Mouse (Mus musculus): ENCODE data around the gene Sdf4. TPM values are rescaled to one million over a fixed set of nuclear protein-coding genes. Genes with fewer than 3 reads are reported as not detected.

The Sdf4 gene
- polyA plus RNA-seq, 1 experiment from 2014 or later: 113 TPM

DNA sequence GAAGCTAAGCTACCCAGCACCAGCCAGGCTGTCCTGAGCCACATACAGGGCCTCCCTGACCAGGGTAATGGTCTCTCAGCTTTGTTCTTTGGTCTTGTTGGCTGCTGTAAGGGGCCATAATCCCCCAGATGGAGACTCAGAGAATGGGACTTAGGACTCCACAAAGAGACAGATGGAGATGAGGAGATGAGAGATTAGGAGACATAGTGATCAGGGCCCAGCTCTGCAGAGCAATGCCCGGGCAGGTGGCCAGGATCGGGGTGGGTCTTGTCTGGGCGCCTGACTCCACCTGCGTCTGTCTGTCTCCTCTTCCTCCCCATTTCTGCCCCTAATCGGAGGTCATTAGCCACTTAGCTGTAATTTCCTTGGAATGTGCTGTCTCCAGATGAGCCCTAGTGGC is 22.4 kb upstream of the Sdf4 start:
- ATAC-seq (replicated peaks): no peak
- H3K9me3 ChIP-seq: no peaks in the 10 kb centered on the region
- 81% methylated on average over 5 of the region's 5 CpGs for WGBS
- H3K4me2 ChIP-seq: no peak overlapping the region
- no peak overlapping the region for H3K9ac ChIP-seq
- no peaks in the 10 kb centered on the region for H3K4me1 ChIP-seq
- H3K27me3 ChIP-seq (replicated peaks): no peaks in the 10 kb centered on the region
- no peak overlapping the region for H3K27ac ChIP-seq
- H3K4me3 ChIP-seq: no peak overlapping the region
- H3K36me3 ChIP-seq (replicated peaks): peaks cover 9% of the 10 kb centered on the region; the same call in 1 of the 2 replicates

DNA sequence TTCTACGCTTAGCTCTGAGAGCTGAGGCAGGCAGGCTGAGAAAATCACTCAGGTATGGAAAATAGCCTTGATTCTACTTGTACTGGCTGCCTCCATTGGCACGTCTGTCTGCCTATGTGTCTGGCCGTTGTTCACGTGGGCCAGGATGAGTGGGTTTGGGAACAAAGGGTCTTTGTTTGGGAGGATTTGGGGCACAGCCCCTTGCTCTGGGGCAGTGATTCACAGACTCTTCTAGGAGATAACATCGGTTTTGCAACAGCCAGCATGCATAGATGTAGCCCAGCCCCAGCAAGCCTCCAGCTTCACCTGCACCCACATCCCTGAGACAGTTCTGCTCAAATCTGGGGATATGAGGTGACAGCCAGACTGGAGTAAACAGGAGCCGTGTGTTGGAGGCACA is 20.0 kb upstream of the Sdf4 start:
- H3K27me3 ChIP-seq (replicated peaks): no peaks in the 10 kb centered on the region
- no peak for ATAC-seq (replicated peaks)
- no peak overlapping the region for H3K27ac ChIP-seq
- H3K9me3 ChIP-seq: no peaks in the 10 kb centered on the region
- no peaks in the 10 kb centered on the region for H3K4me1 ChIP-seq
- no peak overlapping the region for H3K9ac ChIP-seq
- H3K4me2 ChIP-seq: no peak overlapping the region
- H3K36me3 ChIP-seq (replicated peaks): no peaks in the 10 kb centered on the region
- 36% methylated on average over 6 of the region's 6 CpGs for WGBS
- H3K4me3 ChIP-seq: no peak overlapping the region

- Histone ChIP-seq H3K4me2 (no peak overlapping the region), H3K9ac (no peak overlapping the region), H3K4me1 (no peaks in the 10 kb centered on the region), H3K9me3 (no peaks in the 10 kb centered on the region), H3K27ac (no peak overlapping the region), H3K36me3 (replicated peaks) (no peaks in the 10 kb centered on the region), H3K27me3 (replicated peaks) (no peaks in the 10 kb centered on the region), H3K4me3 (no peak overlapping the region)
- 87% methylated on average over 2 of the region's 2 CpGs for WGBS
- no peak for ATAC-seq (replicated peaks)
Measured at GRCm38 (mm10) chr4:155973239-155973638, 19.4 kb upstream of the Sdf4 start.

DNA sequence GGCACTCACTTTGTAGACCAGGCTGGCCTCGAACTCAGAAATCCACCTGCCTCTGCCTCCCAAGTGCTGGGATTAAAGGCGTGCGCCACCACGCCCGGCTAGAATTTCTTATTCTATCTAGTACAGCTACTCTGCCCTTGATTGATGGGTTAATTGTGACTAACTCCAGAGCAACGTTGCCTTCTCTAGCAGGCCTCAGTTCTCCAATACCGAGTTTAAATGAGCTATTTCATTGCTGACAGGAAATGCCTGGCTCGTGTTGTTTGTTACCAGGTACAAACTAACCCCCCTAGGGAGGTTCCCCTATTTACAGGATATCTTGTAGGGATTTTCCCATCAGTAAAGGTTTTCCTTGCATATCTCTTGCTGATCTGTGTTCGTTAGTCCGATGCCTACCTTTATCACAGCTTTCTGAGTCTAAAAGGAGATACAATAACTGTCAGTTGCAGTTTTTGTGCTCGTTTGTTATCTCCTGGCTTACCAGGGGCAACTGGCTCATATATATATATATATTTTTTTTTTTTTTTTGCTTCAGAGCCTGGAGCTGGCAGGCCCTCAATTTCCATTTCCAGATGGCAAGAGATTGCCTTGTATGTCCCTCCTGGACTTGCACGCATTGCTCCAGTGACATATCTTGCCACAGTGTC is 11.1 kb upstream of the Sdf4 start:
- no peak for ATAC-seq (replicated peaks)
- H3K36me3 ChIP-seq (replicated peaks): no peaks in the 10 kb centered on the region
- WGBS: 84% methylated on average over 12 of the region's 12 CpGs
- no peaks in the 10 kb centered on the region for H3K27me3 ChIP-seq (replicated peaks)
- H3K4me3 ChIP-seq: no peak overlapping the region
- H3K27ac ChIP-seq: no peak overlapping the region
- no peak overlapping the region for H3K4me2 ChIP-seq
- 0 out of 2 replicates have a peak, but pooled peaks cover 4% of the 10 kb centered on the region for H3K4me1 ChIP-seq
- H3K9me3 ChIP-seq: no peaks in the 10 kb centered on the region
- H3K9ac ChIP-seq: no peak overlapping the region

DNA sequence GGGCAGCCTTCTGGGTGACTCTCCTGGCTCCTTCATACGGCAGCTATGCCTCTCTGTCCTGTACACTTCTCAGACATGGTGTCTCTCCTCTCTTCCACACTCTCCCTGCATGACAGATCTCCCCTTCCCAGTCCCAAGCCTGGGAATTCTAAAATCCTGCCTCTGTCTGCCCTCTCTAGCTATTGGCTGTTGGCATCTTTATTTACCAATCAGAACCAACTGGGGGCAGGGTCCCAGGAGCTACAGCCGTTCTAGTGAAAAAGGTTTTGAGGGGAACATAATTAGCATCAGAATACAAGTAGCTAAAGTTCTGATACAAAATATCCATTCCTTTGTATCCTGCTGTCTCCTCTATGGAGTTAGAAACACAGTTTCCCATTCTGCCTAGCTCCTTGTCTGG is 8.9 kb upstream of the Sdf4 start:
- H3K4me2 ChIP-seq: no peak overlapping the region
- WGBS: 10% methylated on average over 2 of the region's 2 CpGs
- H3K36me3 ChIP-seq (replicated peaks): no peaks in the 10 kb centered on the region
- 0 out of 2 replicates have a peak, but pooled peaks cover 4% of the 10 kb centered on the region for H3K4me1 ChIP-seq
- ATAC-seq (replicated peaks): no peak
- no peak overlapping the region for H3K4me3 ChIP-seq
- no peak overlapping the region for H3K27ac ChIP-seq
- H3K9ac ChIP-seq: no peak overlapping the region
- H3K27me3 ChIP-seq (replicated peaks): no peaks in the 10 kb centered on the region
- H3K9me3 ChIP-seq: no peaks in the 10 kb centered on the region

GRCm38 (mm10) chr4:155991211-155991907 is 1.3 kb upstream of the Sdf4 start:
- WGBS: 89% methylated on average over 22 of the region's 22 CpGs
- Histone ChIP-seq H3K9ac (peak overlapping the region; percentile 79), H3K9me3 (no peaks in the 10 kb centered on the region), H3K27ac (peak overlapping the region; percentile 97), H3K4me1 (peaks cover 31% of the 10 kb centered on the region), H3K4me3 (peak overlapping the region; percentile 80), H3K4me2 (peak overlapping the region; percentile 97), H3K36me3 (replicated peaks) (no peaks in the 10 kb centered on the region), H3K27me3 (replicated peaks) (no peaks in the 10 kb centered on the region)
- ATAC-seq (replicated peaks): peak; percentile 6; the same call in 1 of the 2 replicates

GRCm38 (mm10) chr4:155991908-155992230 is 803 bp upstream of the Sdf4 start:
- Histone ChIP-seq H3K9ac (peak overlapping the region; percentile 79), H3K9me3 (no peaks in the 10 kb centered on the region), H3K4me1 (peaks cover 31% of the 10 kb centered on the region), H3K4me3 (peak overlapping the region; percentile 80), H3K27ac (peak overlapping the region; percentile 97), H3K27me3 (replicated peaks) (no peaks in the 10 kb centered on the region), H3K4me2 (peak overlapping the region; percentile 97), H3K36me3 (replicated peaks) (0 out of 2 replicates have a peak, but pooled peaks cover 3% of the 10 kb centered on the region)
- peak; percentile 24 for ATAC-seq (replicated peaks)
- 26% methylated on average over 37 of the region's 37 CpGs for WGBS

GRCm38 (mm10) chr4:155992906-155993547 is 355 bp downstream of the Sdf4 start:
- WGBS: under 1% methylated on average over 70 of the region's 70 CpGs
- peaks cover 11% of the 10 kb centered on the region; the same call in 1 of the 2 replicates for H3K36me3 ChIP-seq (replicated peaks)
- ATAC-seq (replicated peaks): peak; percentile 88
- H3K4me1 ChIP-seq: peaks cover 31% of the 10 kb centered on the region
- H3K9ac ChIP-seq: peak overlapping the region; percentile 70
- H3K27ac ChIP-seq: peak overlapping the region; percentile 97
- H3K27me3 ChIP-seq (replicated peaks): no peaks in the 10 kb centered on the region
- H3K4me2 ChIP-seq: peak overlapping the region; percentile 65
- no peaks in the 10 kb centered on the region for H3K9me3 ChIP-seq
- H3K4me3 ChIP-seq: peak overlapping the region; percentile 80

DNA sequence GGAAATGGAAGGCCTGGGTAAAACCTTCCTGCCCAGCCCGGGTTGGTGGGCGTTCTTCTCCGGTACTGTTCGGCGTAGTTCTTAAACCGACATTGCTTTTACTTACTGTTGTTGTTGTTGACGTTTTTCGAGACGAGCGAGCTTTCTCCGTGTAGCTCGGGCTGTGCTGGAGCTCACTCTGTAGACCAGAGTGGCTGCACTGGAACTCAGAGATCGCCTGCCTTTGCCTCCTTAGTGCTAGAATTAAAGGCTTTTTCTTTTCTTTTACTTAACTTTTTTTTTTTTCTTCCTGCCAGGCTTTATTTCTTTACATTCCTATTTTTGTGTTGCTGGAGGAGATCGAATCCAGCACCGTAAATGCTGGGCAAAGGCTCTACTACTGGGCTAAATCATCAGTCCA is 934 bp downstream of the Sdf4 start:
- peak overlapping the region; percentile 97 for H3K27ac ChIP-seq
- peak overlapping the region; percentile 70 for H3K9ac ChIP-seq
- H3K27me3 ChIP-seq (replicated peaks): no peaks in the 10 kb centered on the region
- ATAC-seq (replicated peaks): 0 out of 2 replicates have a peak, but pooled peaks have one; percentile 0
- WGBS: 5% methylated on average over 15 of the region's 15 CpGs
- peaks cover 31% of the 10 kb centered on the region for H3K4me1 ChIP-seq
- H3K4me3 ChIP-seq: peak overlapping the region; percentile 80
- peaks cover 14% of the 10 kb centered on the region; the same call in 1 of the 2 replicates for H3K36me3 ChIP-seq (replicated peaks)
- peak overlapping the region; percentile 65 for H3K4me2 ChIP-seq
- H3K9me3 ChIP-seq: no peaks in the 10 kb centered on the region

- ATAC-seq (replicated peaks): no peak
- Histone ChIP-seq H3K4me2 (no peak overlapping the region), H3K9me3 (no peaks in the 10 kb centered on the region), H3K27me3 (replicated peaks) (no peaks in the 10 kb centered on the region), H3K36me3 (replicated peaks) (peaks cover 72% of the 10 kb centered on the region), H3K4me3 (no peak overlapping the region), H3K27ac (no peak overlapping the region), H3K9ac (no peak overlapping the region), H3K4me1 (no peaks in the 10 kb centered on the region)
- 91% methylated on average over 3 of the region's 3 CpGs for WGBS
Measured at GRCm38 (mm10) chr4:156004109-156004508, 11.4 kb downstream of the Sdf4 start.

DNA sequence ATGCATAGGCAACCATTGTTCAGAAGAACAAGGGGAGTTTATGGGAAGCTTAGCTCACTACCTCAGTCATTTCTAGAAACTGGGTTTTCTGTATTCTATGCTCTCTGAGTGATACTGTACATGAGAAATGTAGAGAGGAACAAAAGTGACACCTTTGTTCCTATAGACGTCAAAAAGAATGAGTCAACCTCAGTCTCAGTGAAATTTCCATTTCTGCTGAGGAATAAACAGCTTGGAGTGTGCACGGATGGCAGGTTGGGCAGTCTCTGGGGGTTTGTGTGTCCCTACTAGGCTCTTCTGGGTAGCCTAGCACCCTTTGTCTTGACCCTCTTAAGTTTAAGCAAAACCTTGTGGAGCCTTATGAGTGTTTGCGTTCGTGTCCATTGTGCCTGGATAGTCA is 15.7 kb downstream of the Sdf4 start:
- Histone ChIP-seq H3K27me3 (replicated peaks) (no peaks in the 10 kb centered on the region), H3K4me1 (no peaks in the 10 kb centered on the region), H3K4me2 (no peak overlapping the region), H3K4me3 (no peak overlapping the region), H3K27ac (no peak overlapping the region), H3K36me3 (replicated peaks) (peaks cover 74% of the 10 kb centered on the region), H3K9me3 (no peaks in the 10 kb centered on the region), H3K9ac (no peak overlapping the region)
- WGBS: 94% methylated on average over 4 of the region's 4 CpGs
- no peak for ATAC-seq (replicated peaks)

DNA sequence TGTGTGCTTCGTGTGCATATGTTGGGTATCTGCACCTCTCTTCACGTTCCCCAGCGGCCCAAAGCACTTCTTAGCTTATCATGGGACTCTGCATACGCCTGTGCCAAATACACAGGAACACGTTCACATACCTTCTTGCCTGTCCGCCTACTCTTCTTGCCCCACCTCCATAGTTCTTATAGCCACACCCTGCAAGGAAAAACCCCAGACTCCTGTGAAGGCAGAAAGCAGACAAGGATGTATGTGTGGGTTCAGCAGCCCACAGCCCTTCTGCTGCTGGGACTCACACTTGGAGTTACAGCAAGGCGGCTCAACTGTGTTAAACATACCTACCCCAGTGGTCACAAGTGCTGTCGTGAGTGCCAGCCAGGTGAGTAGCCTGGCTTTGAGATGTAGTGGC is 21.0 kb downstream of the Sdf4 start, which contains the start of gene Tnfrsf4:
Gene Tnfrsf4, plus strand, starts transcription at position 207 of the 400 bp plus-strand sequence.
- no peak within 1 kb of the TSS for H3K4me2 ChIP-seq
- no peak within 1 kb of the TSS for H3K4me3 ChIP-seq
- H3K36me3 ChIP-seq (replicated peaks): peaks cover 37% of the 10 kb centered on the region
- WGBS: 92% methylated on average over 8 of the region's 8 CpGs
- no peak within 1 kb of the TSS for H3K27ac ChIP-seq
- H3K9me3 ChIP-seq: no peaks in the 10 kb centered on the region
- no peaks in the 10 kb centered on the region for H3K4me1 ChIP-seq
- no peaks in the 10 kb centered on the region for H3K27me3 ChIP-seq (replicated peaks)
- H3K9ac ChIP-seq: no peak within 1 kb of the TSS
- ATAC-seq (replicated peaks): no peak
